Mouse (Mus musculus) embryonic facial prominence, embryonic 12.5 days (tissue): ENCODE measurements around the gene Spred1. TPM values are rescaled to one million over a fixed set of nuclear protein-coding genes. Genes with fewer than 3 reads are reported as not detected.
A peak's percentile ranks its signal among the peaks of the same experiment; 100 is the strongest.

Experiments used
- ATAC-seq: fragments of 200-750 bp; cut with Nextera tagmentation; 2 replicates; pipeline ENCODE4 v1.8.0; 2017; ENCODE audit not compliant: insufficient number of reproducible peaks, insufficient read depth, low FRiP score, low TSS enrichment
- H3K27ac ChIP-seq: fragments of 300-500 bp; sonication (generic); 2 replicates; pipeline ENCODE4 v1.5.1; 2016; ENCODE audit warnings: mild to moderate bottlenecking
- H3K27me3 ChIP-seq: fragments of 300-500 bp; sonication (generic); 2 replicates; pipeline ENCODE4 v1.6.1; 2016; ENCODE audit warnings: mild to moderate bottlenecking, moderate library complexity
- H3K36me3 ChIP-seq: fragments of 300-500 bp; sonication (generic); 2 replicates; pipeline ENCODE4 v1.6.1; 2016; ENCODE audit warnings: mild to moderate bottlenecking
- H3K4me1 ChIP-seq: fragments of 300-500 bp; sonication (generic); 2 replicates; pipeline ENCODE4 v1.6.1; 2016
- H3K4me2 ChIP-seq: fragments of 300-500 bp; sonication (generic); replicated peaks from 2 replicates; pipeline ENCODE4 v1.6.1; 2016; ENCODE audit warnings: mild to moderate bottlenecking, moderate library complexity
- H3K4me3 ChIP-seq: fragments of 300-500 bp; sonication (generic); 2 replicates; pipeline ENCODE4 v1.5.1; 2016; ENCODE audit warnings: mild to moderate bottlenecking
- H3K9ac ChIP-seq: fragments of 300-500 bp; sonication (generic); 2 replicates; pipeline ENCODE4 v1.6.1; 2016; ENCODE audit warnings: mild to moderate bottlenecking, moderate library complexity
- H3K9me3 ChIP-seq: fragments of 300-500 bp; sonication (generic); 2 replicates; pipeline ENCODE4 v1.6.1; 2016; ENCODE audit warnings: mild to moderate bottlenecking, moderate library complexity
- WGBS: fragments of 180-500 bp; shearing (Covaris S2); methylation state at CpG from one replicate; pipeline ENCODE4 v1.1.7; 2016; 5-methylcytosine and 5-hydroxymethylcytosine counted together
- polyA plus RNA-seq: library from polyadenylated mRNA; unstranded; fragments of >200 nt; fragmentation: Nextera tagmentation; extraction: Ambion mirVana; gene quantifications from 2 replicates; pipeline ENCODE4 v1.2.1, GENCODE M21; 2016

Spred1 gene
- polyA plus RNA-seq, 1 experiment from 2014 or later, result 26.4 TPM

DNA sequence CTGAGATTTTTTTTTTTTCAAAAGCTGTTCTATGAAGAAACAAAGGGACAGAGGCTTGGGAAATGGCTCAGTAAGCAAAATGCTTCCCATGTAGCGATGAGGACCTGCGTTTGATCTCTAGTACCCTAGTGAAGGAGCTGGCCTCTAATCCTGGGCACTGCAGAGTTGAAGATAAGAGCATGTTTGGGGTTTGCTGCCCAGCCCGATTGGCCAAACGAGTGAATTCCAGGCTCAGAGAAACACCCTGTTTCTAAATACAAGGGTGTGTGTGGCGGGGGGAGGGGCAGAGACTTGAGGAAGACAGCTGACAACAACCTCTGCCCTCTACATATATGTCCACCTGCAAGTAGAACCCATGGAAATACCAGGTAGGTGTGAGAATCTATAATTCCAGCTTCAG, 23.9 kb upstream of the Spred1 start:
- no peak overlapping the region for H3K9ac ChIP-seq
- no peak for ATAC-seq
- no peaks in the 10 kb centered on the region for H3K9me3 ChIP-seq
- H3K4me3 ChIP-seq, result no peak overlapping the region
- H3K4me2 ChIP-seq, result no peak overlapping the region
- H3K27ac ChIP-seq, result no peak overlapping the region
- H3K27me3 ChIP-seq, result no peaks in the 10 kb centered on the region
- 77% methylated on average over 5 of the region's 5 CpGs for WGBS
- H3K4me1 ChIP-seq, result peaks cover 9% of the 10 kb centered on the region; the same call in 1 of the 2 replicates
- H3K36me3 ChIP-seq, result no peaks in the 10 kb centered on the region

DNA sequence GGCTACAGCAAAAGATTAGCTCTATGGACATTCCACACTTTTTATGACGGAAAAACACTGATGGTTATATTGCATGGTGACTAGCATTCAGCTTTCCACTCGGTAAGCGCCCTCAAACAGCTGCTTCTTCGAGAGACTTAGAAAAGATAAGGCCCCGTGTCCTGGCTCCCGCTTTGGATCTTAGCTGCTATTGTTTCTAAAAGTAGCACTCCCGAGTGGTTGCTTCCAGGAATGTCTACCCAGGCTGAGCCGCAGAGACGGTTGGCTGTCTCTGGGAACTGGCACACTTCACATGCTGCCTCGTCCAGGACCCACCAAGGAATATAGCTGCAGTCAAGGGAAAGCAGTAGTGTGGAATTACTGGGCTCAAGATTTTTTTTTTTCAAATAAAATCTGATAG, 21.9 kb upstream of the Spred1 start:
- Histone ChIP-seq H3K4me2 (no peak overlapping the region), H3K27me3 (no peaks in the 10 kb centered on the region), H3K9me3 (no peaks in the 10 kb centered on the region), H3K9ac (no peak overlapping the region), H3K4me3 (no peak overlapping the region), H3K27ac (no peak overlapping the region), H3K36me3 (no peaks in the 10 kb centered on the region), H3K4me1 (no peaks in the 10 kb centered on the region)
- WGBS, result 35% methylated on average over 10 of the region's 10 CpGs
- ATAC-seq, result no peak

- no peak for ATAC-seq
Observed at GRCm38 (mm10) chr2:117103461-117103860, 17.7 kb upstream of the Spred1 start.

DNA sequence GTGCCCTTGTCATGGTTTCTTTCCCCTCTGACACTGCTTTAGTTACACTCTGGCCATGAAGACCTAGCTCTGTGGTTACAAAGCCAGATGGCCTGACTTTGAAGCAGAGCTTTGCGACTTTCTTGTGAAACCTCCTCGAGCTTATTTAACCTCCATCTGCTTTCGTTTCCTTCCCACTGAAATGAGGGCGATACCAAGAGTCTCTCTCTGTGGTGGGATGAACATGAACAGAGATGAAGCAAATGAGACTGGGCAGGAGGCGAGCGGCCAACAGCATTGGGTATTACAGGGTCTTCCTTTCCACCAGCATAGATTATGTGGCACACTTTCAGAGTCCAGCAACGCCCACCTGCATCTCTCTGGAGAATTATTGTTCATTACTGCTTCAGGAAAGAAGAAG, 15.8 kb upstream of the Spred1 start:
- ATAC-seq, result no peak
- Histone ChIP-seq H3K27ac (no peak overlapping the region), H3K4me3 (no peak overlapping the region), H3K9ac (no peak overlapping the region), H3K4me1 (peaks cover 6% of the 10 kb centered on the region; the same call in 1 of the 2 replicates), H3K9me3 (no peaks in the 10 kb centered on the region), H3K4me2 (no peak overlapping the region), H3K27me3 (no peaks in the 10 kb centered on the region), H3K36me3 (no peaks in the 10 kb centered on the region)
- WGBS, result 63% methylated on average over 7 of the region's 7 CpGs

More at GRCm38 (mm10) chr2:117103461-117103860, 17.7 kb upstream of the Spred1 start:
- Histone ChIP-seq H3K4me1 (peaks cover 6% of the 10 kb centered on the region; the same call in 1 of the 2 replicates), H3K9ac (no peak overlapping the region), H3K27ac (no peak overlapping the region), H3K36me3 (no peaks in the 10 kb centered on the region), H3K9me3 (no peaks in the 10 kb centered on the region), H3K27me3 (no peaks in the 10 kb centered on the region), H3K4me3 (no peak overlapping the region), H3K4me2 (no peak overlapping the region)
- WGBS, result 15% methylated on average over 4 of the region's 4 CpGs

- Histone ChIP-seq H3K36me3 (no peaks in the 10 kb centered on the region), H3K9ac (no peak overlapping the region), H3K27me3 (no peaks in the 10 kb centered on the region), H3K4me2 (no peak overlapping the region), H3K27ac (no peak overlapping the region), H3K4me1 (peaks cover 6% of the 10 kb centered on the region; the same call in 1 of the 2 replicates), H3K9me3 (no peaks in the 10 kb centered on the region), H3K4me3 (no peak overlapping the region)
- WGBS, result 54% methylated on average over 4 of the region's 4 CpGs
- no peak for ATAC-seq
Observed at GRCm38 (mm10) chr2:117108059-117108458, 13.1 kb upstream of the Spred1 start.

GRCm38 (mm10) chr2:117109296-117109695, 11.9 kb upstream of the Spred1 start:
- Histone ChIP-seq H3K4me3 (no peak overlapping the region), H3K27ac (no peak overlapping the region), H3K36me3 (no peaks in the 10 kb centered on the region), H3K9me3 (no peaks in the 10 kb centered on the region), H3K9ac (no peak overlapping the region), H3K4me2 (no peak overlapping the region), H3K27me3 (no peaks in the 10 kb centered on the region), H3K4me1 (peaks cover 9% of the 10 kb centered on the region; the same call in 1 of the 2 replicates)
- WGBS, result 77% methylated on average over 2 of the region's 2 CpGs
- no peak for ATAC-seq

DNA sequence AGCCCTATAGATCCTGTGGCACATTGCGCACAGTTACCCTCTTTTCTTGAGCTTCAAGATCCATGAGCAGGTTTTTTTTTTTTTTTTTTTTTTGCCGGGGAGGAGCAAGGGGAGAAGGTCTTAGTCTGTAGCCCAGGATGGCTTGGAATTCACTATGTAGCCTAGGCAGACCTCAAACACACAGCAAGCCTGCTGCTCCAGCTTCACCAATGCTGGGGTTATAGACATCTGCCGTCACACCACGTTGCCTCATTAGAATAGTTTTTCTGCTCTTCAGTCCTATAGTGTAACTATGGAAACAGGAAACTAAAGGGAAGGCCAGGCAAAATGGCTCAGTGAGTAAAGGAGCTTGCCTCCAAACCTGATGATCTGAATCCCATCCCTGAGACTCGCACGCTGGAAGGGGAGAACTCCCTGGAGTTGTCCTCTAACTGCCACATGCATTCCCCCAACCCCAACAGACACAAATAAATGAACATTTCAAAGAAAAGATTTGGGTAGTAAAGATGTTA, 10.8 kb upstream of the Spred1 start:
- no peak for ATAC-seq

DNA sequence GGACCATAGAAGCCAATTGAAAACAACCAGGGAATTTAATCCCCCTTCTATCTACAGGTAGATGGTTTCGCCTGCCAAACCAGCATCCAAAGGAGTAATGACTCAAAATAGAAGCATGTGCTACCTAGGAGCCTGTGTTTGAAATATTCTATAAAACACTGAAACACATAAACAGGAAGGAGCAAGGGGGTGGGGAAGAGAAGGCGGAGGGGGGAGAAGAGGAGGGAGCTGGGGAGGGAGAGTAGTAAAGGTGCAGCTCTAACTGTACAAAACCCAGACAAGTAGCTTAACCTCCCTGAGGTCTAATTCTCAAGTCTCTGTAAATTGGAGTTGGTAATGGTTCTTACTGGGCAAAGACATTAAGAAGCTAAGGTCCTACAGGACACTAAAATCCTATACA, 7.9 kb upstream of the Spred1 start:
- H3K27ac ChIP-seq, result no peak overlapping the region
- H3K4me3 ChIP-seq, result no peak overlapping the region
- no peak overlapping the region for H3K9ac ChIP-seq
- no peak for ATAC-seq
- no peaks in the 10 kb centered on the region for H3K27me3 ChIP-seq
- no peak overlapping the region for H3K4me2 ChIP-seq
- H3K36me3 ChIP-seq, result no peaks in the 10 kb centered on the region
- WGBS, result 73% methylated on average over 2 of the region's 2 CpGs
- peaks cover 4% of the 10 kb centered on the region; the same call in 1 of the 2 replicates for H3K4me1 ChIP-seq
- no peaks in the 10 kb centered on the region for H3K9me3 ChIP-seq

More for the DNA sequence above, 10.8 kb upstream of the Spred1 start:
- Histone ChIP-seq H3K36me3 (no peaks in the 10 kb centered on the region), H3K4me3 (no peak overlapping the region), H3K4me2 (no peak overlapping the region), H3K9me3 (no peaks in the 10 kb centered on the region), H3K9ac (no peak overlapping the region), H3K4me1 (peaks cover 6% of the 10 kb centered on the region; the same call in 1 of the 2 replicates), H3K27ac (no peak overlapping the region), H3K27me3 (no peaks in the 10 kb centered on the region)
- WGBS, result 80% methylated on average over 6 of the region's 6 CpGs

- Histone ChIP-seq H3K27ac (no peak overlapping the region), H3K9ac (no peak overlapping the region), H3K36me3 (no peaks in the 10 kb centered on the region), H3K4me1 (peaks cover 4% of the 10 kb centered on the region; the same call in 1 of the 2 replicates), H3K27me3 (no peaks in the 10 kb centered on the region), H3K4me3 (no peak overlapping the region), H3K9me3 (no peaks in the 10 kb centered on the region), H3K4me2 (no peak overlapping the region)
- no peak for ATAC-seq
- 53% methylated on average over 4 of the region's 4 CpGs for WGBS
Observed at GRCm38 (mm10) chr2:117113762-117114161, 7.4 kb upstream of the Spred1 start.

- 53% methylated on average over 2 of the region's 2 CpGs for WGBS
- no peak for ATAC-seq
- H3K9me3 ChIP-seq, result no peaks in the 10 kb centered on the region
Observed at GRCm38 (mm10) chr2:117118516-117118915, 2.7 kb upstream of the Spred1 start.

DNA sequence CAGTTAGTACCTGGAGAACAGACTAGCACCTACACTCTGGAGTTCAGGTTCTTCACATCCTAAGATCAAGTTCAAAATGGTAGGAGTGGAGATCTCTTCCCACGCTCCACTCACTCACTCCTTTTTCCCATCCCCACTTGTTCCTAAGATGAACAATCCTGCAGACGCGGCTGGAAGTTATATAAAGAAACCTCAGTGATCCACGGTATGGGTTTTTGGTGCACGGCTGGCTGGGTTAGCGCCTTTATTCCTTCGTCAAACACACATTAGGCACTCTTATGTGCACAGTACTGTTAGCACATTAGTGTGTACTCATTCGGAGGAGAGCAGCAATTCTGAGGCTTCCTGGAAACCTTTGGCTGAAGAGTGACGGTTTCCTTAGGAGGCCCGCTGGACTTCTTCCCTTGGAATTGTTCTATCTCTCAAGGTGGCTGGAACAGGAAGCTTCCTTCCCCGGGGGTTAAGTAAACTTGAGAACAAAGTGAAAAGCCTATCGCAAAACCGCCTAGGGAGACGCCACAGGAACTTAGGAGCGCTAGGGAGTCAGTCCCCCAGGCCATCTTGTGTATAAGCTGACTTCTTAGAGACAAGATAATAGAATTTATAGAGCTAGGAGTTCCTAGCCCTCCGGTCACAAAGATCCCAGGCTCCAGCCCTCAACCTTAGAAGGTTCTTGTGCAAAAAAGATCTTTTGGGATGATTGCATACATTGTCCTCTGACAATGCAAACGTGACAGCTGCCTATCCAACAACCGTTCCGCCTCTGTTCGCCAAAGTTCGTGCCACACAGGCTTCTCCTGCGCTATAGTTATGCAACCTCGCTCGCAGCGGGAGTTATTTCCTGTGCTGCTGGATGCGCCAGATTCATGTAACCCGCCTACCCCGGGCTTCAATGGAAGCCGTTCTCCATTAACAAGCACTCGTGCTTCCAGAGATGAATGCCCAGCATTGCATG, 1.6 kb upstream of the Spred1 start:
- peak; percentile 43; the same call in 1 of the 2 replicates for ATAC-seq
- Histone ChIP-seq H3K27me3 (no peaks in the 10 kb centered on the region), H3K27ac (peak overlapping the region; percentile 100), H3K4me1 (peaks cover 8% of the 10 kb centered on the region; the same call in 1 of the 2 replicates), H3K36me3 (no peaks in the 10 kb centered on the region), H3K9me3 (no peaks in the 10 kb centered on the region), H3K4me3 (peak overlapping the region; percentile 89), H3K9ac (peak overlapping the region; percentile 99), H3K4me2 (peak overlapping the region; percentile 69)
- WGBS, result 3% methylated on average over 30 of the region's 30 CpGs

More at GRCm38 (mm10) chr2:117118516-117118915, 2.7 kb upstream of the Spred1 start:
- no peaks in the 10 kb centered on the region for H3K36me3 ChIP-seq
- no peak overlapping the region for H3K4me3 ChIP-seq
- H3K4me1 ChIP-seq, result peaks cover 8% of the 10 kb centered on the region; the same call in 1 of the 2 replicates
- no peaks in the 10 kb centered on the region for H3K27me3 ChIP-seq
- H3K27ac ChIP-seq, result no peak overlapping the region
- H3K4me2 ChIP-seq, result no peak overlapping the region
- no peak overlapping the region for H3K9ac ChIP-seq
